Mouse (Mus musculus) liver, postnatal 0 days (tissue): ENCODE results near the gene Efs. TPM values are rescaled to one million over a fixed set of nuclear protein-coding genes. Genes with fewer than 3 reads are reported as not detected.
A peak's percentile ranks its signal among the peaks of the same experiment; 100 is the strongest.
"Not testable (repeated sequence)": the region's sequence is repeated elsewhere in the genome, so short reads cannot be mapped to it uniquely, and the experiment has no call there.

Experiments
- ATAC-seq: fragments of 200-750 bp; cut with Nextera tagmentation; 2 replicates; pipeline ENCODE4 v1.8.0; 2017; ENCODE audit warnings: mild to moderate bottlenecking, moderate library complexity
- DNase-seq: peaks from one replicate; pipeline ENCODE4 v3.0.0-alpha.2; 2016
- H3K27ac ChIP-seq: fragments of 300-500 bp; sonication (generic); 2 replicates; pipeline ENCODE4 v1.5.1; 2014; ENCODE audit warnings: antibody characterized with exemption, moderate library complexity, mild to moderate bottlenecking, low read depth
- H3K27me3 ChIP-seq: fragments of 300-500 bp; sonication (generic); 2 replicates; pipeline ENCODE4 v1.6.1; 2014; ENCODE audit warnings: low read length, control low read depth, mixed read lengths; ENCODE audit not compliant: insufficient read depth
- H3K36me3 ChIP-seq: fragments of 300-500 bp; sonication (generic); replicated peaks from 2 replicates; pipeline ENCODE4 v1.6.1; 2014; ENCODE audit warnings: mild to moderate bottlenecking, control low read depth, low read length, moderate library complexity, mixed read lengths; ENCODE audit not compliant: insufficient read depth
- H3K4me1 ChIP-seq: fragments of 300-500 bp; sonication (generic); 2 replicates; pipeline ENCODE4 v1.6.1; 2014; ENCODE audit warnings: antibody characterized with exemption, mild to moderate bottlenecking, control low read depth; ENCODE audit not compliant: insufficient read depth
- H3K4me2 ChIP-seq: fragments of 300-500 bp; sonication (generic); 2 replicates; pipeline ENCODE4 v1.6.1; 2014; ENCODE audit warnings: low read depth, mild to moderate bottlenecking, low read length, moderate library complexity, mixed read lengths
- H3K4me3 ChIP-seq: fragments of 300-500 bp; sonication (generic); 2 replicates; pipeline ENCODE4 v1.5.1; 2014; ENCODE audit warnings: low read depth, low read length
- H3K9ac ChIP-seq: fragments of 300-500 bp; sonication (generic); replicated peaks from 2 replicates; pipeline ENCODE4 v1.6.1; 2014; ENCODE audit warnings: mild to moderate bottlenecking, moderate library complexity
- H3K9me3 ChIP-seq: fragments of 300-500 bp; sonication (generic); 2 replicates; pipeline ENCODE4 v1.6.1; 2016; ENCODE audit warnings: mild to moderate bottlenecking, control low read depth, low read length, mixed read lengths
- CTCF ChIP-seq: sonication (generic); IDR thresholded peaks from 2 replicates; pipeline ENCODE4 v1.5.1; 2016; ENCODE audit warnings: antibody characterized with exemption, low read depth
- EP300 ChIP-seq: IDR thresholded peaks from 2 replicates; pipeline ENCODE4 v1.6.1; 2016; ENCODE audit warnings: antibody characterized with exemption, low read depth, mild to moderate bottlenecking
- WGBS: fragments of 180-500 bp; shearing (Covaris S2); extraction: QIAGEN DNeasy Blood & Tissue Kit; methylation state at CpG from one replicate; pipeline ENCODE4 v1.1.7; 2014; ENCODE audit not compliant: insufficient replicate concordance; 5-methylcytosine and 5-hydroxymethylcytosine counted together
- polyA plus RNA-seq: library from polyadenylated mRNA; unstranded; fragments of >200 nt; fragmentation: Nextera tagmentation; extraction: Ambion mirVana; gene quantifications from 2 replicates; pipeline ENCODE4 v1.2.1, GENCODE M21; 2015

The Efs gene
- 0.21 and 0.26 TPM in 2 replicates for polyA plus RNA-seq

GRCm38 (mm10) chr14:54925349-54926342, at the start of gene Efs:
TSS of gene Efs (minus strand) at chr14:54926126.
- WGBS: 7% methylated on average over 56 of the region's 57 CpGs
- ATAC-seq (peak; percentile 13; the same call in 1 of the 2 replicates), DNase-seq (peak; percentile 26)
- Histone ChIP-seq H3K9me3 (no peaks in the 10 kb centered on the region), H3K27me3 (peaks cover 50% of the 10 kb centered on the region), H3K4me3 (peak within 1 kb of the TSS; percentile 37), H3K27ac (no peak within 1 kb of the TSS), H3K36me3 (no peaks in the 10 kb centered on the region), H3K4me2 (peak within 1 kb of the TSS; percentile 66), H3K4me1 (peaks cover 11% of the 10 kb centered on the region), H3K9ac (no peak within 1 kb of the TSS; the same call in 1 of the 2 replicates)
- no peak for TF ChIP-seq EP300
- TF ChIP-seq CTCF: no peak

GRCm38 (mm10) chr14:54974068-54974791, 48.3 kb upstream of the Efs start:
- Histone ChIP-seq H3K4me1 (no peaks in the 10 kb centered on the region), H3K36me3 (no peaks in the 10 kb centered on the region), H3K27me3 (no peaks in the 10 kb centered on the region), H3K4me3 (no peak overlapping the region), H3K9ac (no peak overlapping the region), H3K4me2 (no peak overlapping the region), H3K27ac (no peak overlapping the region), H3K9me3 (no peaks in the 10 kb centered on the region)
- TF ChIP-seq EP300 (no peak), CTCF (no peak)
- WGBS: 72% methylated on average over 6 of the region's 6 CpGs
- DNase-seq: no peak
- ATAC-seq: no peak

- H3K9me3 ChIP-seq, H3K4me1 ChIP-seq, H3K4me2 ChIP-seq, H3K27me3 ChIP-seq, H3K4me3 ChIP-seq, H3K36me3 ChIP-seq, DNase-seq, H3K9ac ChIP-seq, ATAC-seq, H3K27ac ChIP-seq: not testable (repeated sequence)
- WGBS: 79% methylated on average over 8 of the region's 11 CpGs
Measured at GRCm38 (mm10) chr14:54972786-54973185, 46.9 kb upstream of the Efs start.

- ATAC-seq: no peak
- TF ChIP-seq CTCF (no peak), EP300 (no peak)
Measured at GRCm38 (mm10) chr14:54968344-54968743, 42.4 kb upstream of the Efs start.

GRCm38 (mm10) chr14:54967874-54968273, 41.9 kb upstream of the Efs start:
- Histone ChIP-seq H3K9me3 (no peaks in the 10 kb centered on the region), H3K4me3 (no peak overlapping the region), H3K36me3 (no peaks in the 10 kb centered on the region), H3K4me1 (no peaks in the 10 kb centered on the region), H3K27ac (no peak overlapping the region), H3K9ac (no peak overlapping the region), H3K4me2 (no peak overlapping the region), H3K27me3 (no peaks in the 10 kb centered on the region)
- ATAC-seq: no peak
- TF ChIP-seq CTCF (no peak), EP300 (no peak)
- DNase-seq: no peak
- WGBS: 70% methylated on average over 3 of the region's 3 CpGs

More at GRCm38 (mm10) chr14:54968344-54968743, 42.4 kb upstream of the Efs start:
- H3K36me3 ChIP-seq: no peaks in the 10 kb centered on the region
- no peak overlapping the region for H3K27ac ChIP-seq
- no peaks in the 10 kb centered on the region for H3K4me1 ChIP-seq
- no peaks in the 10 kb centered on the region for H3K27me3 ChIP-seq
- H3K4me3 ChIP-seq: no peak overlapping the region
- no peak overlapping the region for H3K9ac ChIP-seq
- H3K9me3 ChIP-seq: no peaks in the 10 kb centered on the region
- DNase-seq: no peak
- H3K4me2 ChIP-seq: no peak overlapping the region

- Histone ChIP-seq H3K27ac (no peak within 1 kb of the TSS), H3K9me3 (no peaks in the 10 kb centered on the region), H3K27me3 (no peaks in the 10 kb centered on the region), H3K36me3 (no peaks in the 10 kb centered on the region), H3K4me3 (no peak within 1 kb of the TSS), H3K4me1 (no peaks in the 10 kb centered on the region), H3K4me2 (no peak within 1 kb of the TSS), H3K9ac (no peak within 1 kb of the TSS)
- TF ChIP-seq CTCF (no peak), EP300 (no peak)
- 61% methylated on average over 7 of the region's 7 CpGs for WGBS
- DNase-seq: no peak
- ATAC-seq: no peak
Measured at GRCm38 (mm10) chr14:54966320-54966977, 40.5 kb upstream of the Efs start, which contains the start of gene Myh6. TSS of gene Myh6 (minus strand) at chr14:54966927.
